Mouse (Mus musculus) mature B cell (primary cell): Measurements from ENCODE around the gene Tubg1.

Experiments
- in situ Hi-C: fragments of 300-500 bp; cut with MboI; formaldehyde crosslinking; loops from 2 replicates; pipeline ENCODE4 v1.14.3; 2019

Gene Tubg1

DNA sequence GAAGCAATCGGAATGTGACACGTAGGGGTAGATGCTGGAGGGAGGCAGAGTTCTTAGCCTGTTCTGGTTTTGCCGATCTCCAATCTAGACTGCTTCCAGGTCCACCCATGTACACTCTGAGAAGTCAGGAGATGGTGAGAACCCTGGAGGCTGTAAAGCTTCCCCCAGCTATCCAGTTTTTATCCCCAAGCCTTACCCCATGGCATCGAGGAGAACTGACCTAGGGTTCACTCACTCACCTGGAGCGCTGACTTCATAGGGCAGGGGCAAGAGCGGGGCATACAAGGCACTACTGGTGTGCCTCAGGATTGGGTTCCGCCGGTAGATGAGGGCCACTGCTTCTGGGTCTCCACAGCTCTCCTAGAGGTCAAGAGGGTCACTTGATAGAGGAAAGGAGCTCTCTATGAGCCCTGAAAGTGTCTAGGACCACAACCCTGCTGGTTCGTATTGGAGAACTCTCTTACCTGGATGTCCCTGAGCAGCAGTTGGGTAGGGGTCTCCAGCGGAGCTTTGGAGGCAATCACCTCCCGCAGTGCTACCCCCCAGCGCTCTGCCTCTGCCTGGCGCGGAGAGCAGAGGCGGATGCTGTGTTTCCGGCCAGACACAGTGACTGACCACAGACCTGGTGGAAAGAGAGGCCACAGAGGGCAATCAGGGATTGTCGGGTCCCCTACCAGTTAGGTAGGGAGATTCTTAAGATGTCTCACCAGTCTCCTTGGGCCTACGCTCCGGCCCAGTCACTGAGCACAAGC, 47.6 kb downstream of the Tubg1 start:
- in situ Hi-C loops: no loop called here

DNA sequence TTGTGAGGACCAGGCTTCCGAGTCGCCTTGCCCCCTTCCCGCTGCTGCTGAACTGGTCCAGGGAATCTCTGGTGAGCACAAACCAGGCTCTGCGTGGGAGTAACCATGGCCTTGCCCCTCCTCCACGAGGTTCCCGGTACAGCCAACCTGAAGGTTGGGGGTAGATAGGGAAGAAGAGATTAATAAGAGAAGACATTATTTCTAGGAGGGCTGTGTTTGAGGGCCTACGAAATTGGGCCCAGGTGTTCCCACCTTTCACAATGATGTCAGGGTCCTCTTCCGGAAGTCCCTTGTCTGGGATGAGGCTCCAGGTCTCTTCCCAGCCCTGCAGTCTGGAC, 48.2 kb downstream of the Tubg1 start:
- in situ Hi-C loops: no loop called here

- in situ Hi-C loops: no loop called here
These were observed 48.7 kb downstream of the Tubg1 start for GRCm38 (mm10) chr11:101168301-101168980.

DNA sequence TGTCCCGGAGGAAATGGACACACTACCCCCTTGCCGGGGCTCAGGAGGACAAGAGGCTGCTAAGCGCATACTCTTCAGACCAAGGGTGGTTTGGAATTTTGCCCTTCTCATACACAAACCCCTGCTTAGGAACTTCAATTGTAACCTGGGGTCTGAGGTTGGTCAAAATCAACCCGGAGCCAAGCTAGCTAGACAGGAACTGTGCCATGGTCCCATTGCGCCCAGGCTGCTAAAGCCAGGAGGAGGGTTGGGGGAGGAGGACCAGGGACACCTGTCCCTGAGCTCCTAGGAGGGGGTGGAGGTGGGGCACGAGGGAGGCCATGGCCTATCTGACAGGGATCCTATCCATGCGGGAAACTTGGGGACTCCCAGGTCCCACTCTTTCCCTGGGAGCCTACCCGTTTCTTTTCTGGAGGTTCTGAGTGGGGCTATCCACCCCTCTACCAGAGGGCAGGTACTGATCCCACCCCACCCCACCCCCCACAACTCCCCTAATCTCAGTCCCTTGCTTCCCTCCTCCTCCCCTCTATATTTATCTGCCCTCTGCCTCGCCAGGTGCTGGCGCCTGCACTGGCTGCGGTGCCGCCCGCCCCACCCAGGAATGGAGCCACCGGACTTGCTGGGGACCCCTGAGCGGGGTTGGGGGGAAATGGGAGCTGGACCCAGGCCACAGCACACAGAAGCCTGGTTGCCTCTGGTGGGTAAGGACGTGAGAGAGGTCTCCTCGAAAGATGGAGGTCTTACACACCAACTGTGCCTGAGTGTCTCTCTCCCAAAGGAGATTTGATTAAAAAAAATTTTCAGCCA, 49.8 kb downstream of the Tubg1 start:
- in situ Hi-C loops: no loop called here

GRCm38 (mm10) chr11:101170354-101170810, 50.6 kb downstream of the Tubg1 start, which contains the start of gene Cntnap1:
TSS of gene Cntnap1 (plus strand) at chr11:101170523.
- in situ Hi-C loops: no loop called here

- in situ Hi-C loops: no loop called here
These were observed 51.3 kb downstream of the Tubg1 start, which contains the start of gene Plekhh3 for GRCm38 (mm10) chr11:101170811-101171610. TSS of gene Plekhh3 (minus strand) at chr11:101171351.

DNA sequence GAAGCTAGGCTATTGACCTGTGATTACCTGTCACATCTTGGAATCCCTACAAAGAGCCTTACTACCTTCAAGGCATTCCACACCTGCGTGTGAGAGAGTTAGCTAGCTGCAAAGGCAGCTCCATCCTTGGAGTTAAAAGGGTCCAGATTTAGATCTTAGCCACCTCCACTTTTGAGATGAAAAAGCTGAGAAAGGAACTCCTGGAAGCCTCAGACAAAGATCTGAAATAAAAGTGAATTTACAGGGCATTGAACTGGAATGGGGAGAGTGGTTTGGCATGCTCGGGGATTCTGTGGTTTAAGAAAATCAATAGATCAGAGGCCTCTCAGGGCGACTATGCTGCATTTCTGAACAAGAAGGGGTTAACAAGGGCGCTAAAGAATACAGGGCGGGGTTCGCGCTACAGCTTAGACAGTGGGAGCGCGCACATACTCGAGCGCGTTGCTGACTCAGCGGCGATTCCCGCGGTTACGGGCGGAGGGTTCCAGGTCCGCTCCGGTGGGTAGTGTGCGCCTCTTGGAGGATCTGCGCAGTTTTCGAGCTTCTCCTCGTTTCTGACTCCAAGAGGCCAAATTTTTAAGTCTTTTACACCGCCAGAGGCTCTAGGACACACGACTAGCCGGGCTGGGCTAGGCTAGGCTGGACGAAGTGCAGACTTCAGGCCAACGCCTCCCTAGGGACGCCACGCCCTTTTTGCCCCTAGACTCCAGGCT, 52.1 kb downstream of the Tubg1 start:
- in situ Hi-C loops: no loop called here

DNA sequence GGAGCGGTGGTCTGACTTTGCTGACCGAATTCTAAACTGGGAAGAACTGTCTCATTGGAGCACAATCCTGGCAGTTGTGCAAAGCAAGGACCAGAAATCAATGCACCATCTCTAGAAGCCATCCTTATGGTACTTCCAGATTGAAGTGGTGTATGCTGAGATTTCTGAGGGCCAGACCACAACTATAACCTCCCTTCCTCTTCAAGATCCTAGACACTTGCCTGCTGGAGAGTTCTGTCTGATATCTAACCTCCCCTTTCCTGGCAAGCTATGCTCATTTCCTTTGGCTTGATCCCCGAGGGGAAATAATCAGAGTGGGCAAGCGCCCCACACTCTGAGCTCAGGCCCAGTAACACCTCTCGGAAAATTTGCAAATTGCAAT, 52.7 kb downstream of the Tubg1 start:
- in situ Hi-C loops: no loop called here

DNA sequence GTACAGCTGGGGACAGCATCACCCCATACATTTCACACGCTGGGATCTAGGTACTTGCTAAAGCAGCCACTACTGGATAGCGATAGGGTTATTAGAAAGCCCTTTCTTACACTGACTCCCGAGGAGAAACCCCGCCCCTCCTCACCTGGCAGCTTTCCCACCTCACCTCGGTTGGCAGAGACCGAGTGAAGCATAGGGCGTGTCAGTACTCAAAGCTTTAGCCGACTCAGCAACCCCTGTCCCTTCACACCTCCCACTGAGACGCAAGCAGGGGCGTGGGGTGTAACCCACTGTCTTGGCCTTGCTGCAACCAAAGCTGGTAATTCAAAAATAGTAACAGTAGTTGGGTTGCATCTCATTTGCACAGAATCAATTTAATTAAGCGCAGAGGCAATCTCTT, 53.4 kb downstream of the Tubg1 start:
- in situ Hi-C loops: no loop called here

DNA sequence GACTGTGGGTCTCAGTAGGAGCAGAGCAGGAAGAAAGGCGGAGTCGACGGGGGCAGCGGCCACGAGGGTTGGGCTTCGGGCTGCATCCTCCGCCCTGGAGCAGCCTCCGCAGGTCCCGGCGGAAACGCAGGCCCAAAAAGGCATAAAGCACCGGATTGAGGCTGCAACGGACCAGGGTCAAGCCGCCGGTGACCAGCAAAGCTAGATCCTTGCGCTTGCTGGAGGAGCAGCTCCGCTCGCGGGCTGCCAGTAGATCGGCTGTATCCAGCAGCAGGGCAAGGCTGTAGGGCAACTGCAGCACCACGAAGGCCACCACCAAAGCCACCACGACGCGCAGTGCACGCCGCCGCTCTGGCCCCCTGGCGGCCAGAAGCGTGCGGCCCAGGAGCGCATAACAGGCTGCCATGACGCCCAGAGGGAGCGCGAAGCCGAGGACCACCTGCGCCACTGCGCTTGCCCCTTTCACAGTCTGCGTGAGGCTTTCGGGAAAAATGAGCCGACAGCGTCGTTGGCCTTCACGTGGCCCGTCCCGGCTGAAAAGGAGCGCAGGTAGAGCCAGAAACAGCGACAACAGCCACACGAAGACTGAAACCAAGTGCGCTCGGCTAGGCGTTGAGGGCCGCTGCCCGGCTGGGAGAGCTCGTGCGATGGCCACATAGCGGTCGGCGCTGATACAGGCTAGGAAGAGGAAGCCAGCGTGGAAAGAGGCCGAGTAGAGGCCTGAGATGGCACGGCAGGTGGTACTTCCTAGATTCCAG, 54.1 kb downstream of the Tubg1 start:
- in situ Hi-C loops: no loop called here

DNA sequence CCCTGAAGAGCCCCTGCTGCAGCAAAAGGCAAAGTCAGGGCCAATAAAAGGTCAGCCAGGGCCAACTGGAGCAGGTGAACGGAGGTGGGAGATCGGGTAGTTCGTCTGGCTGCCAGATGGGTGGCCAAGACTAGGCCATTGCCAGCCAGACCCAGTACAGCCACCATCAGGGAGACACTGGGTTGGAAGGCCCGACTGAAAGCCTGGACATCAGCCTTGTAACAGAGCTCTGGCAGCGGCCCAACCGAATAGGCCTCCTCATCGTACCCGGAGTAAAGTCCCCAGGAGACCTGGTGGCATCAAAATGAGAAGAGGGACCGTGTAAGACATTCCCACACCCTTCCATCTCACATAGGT, 54.6 kb downstream of the Tubg1 start:
- in situ Hi-C loops: no loop called here

GRCm38 (mm10) chr11:101174851-101175628, 55.3 kb downstream of the Tubg1 start, which contains the start of gene Ccr10:
TSS of gene Ccr10 (minus strand) at chr11:101175443.
- in situ Hi-C loops: no loop called here

DNA sequence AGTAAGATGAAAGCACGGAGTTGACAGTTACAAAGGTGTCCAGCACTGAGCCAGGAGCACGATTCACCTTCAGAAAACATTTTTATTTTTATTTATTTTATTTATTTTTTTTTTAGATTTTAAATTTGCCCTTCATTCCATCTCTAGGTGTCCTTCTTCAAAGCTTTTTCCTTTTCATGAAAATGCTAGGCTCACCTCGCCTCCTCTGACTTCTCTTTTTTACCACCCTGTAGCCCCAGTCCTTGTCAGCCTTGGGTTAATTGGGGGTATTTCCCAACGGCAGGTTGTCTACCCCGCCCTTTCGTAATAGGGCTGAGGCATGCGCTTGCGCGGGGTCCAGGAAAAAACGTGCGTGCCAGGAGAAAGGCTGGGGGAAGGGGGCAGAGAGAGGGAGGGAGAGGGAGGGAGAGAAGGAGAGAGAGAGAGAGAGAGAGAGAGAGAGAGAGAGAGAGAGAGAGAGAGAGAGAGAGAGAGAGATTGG, 55.9 kb downstream of the Tubg1 start:
- in situ Hi-C loops: no loop called here
